Mouse (Mus musculus) heart, postnatal 0 days (tissue): ENCODE measurements around the gene Gsap. TPM values are rescaled to one million over a fixed set of nuclear protein-coding genes. Genes with fewer than 3 reads are reported as not detected.
"Not testable (repeated sequence)": the region's sequence is repeated elsewhere in the genome, so short reads cannot be mapped to it uniquely, and the experiment has no call there.

Source experiments
- ATAC-seq: fragments of 200-750 bp; cut with Nextera tagmentation; 2 replicates; pipeline ENCODE4 v1.8.0; 2017; ENCODE audit warnings: low read depth, moderate number of reproducible peaks, moderate library complexity; ENCODE audit not compliant: insufficient read depth
- DNase-seq: peaks from one replicate; pipeline ENCODE4 v3.0.0-alpha.2; 2016; ENCODE audit warnings: low spot score
- H3K27ac ChIP-seq: fragments of 300-500 bp; sonication (generic); 2 replicates; pipeline ENCODE4 v1.5.1; 2014; ENCODE audit warnings: low read depth, mild to moderate bottlenecking
- H3K27me3 ChIP-seq: fragments of 300-500 bp; sonication (generic); 2 replicates; pipeline ENCODE4 v1.6.1; 2014; ENCODE audit warnings: low read length, mixed read lengths; ENCODE audit not compliant: control insufficient read depth, insufficient read depth
- H3K36me3 ChIP-seq: fragments of 300-500 bp; sonication (generic); replicated peaks from 2 replicates; pipeline ENCODE4 v1.6.1; 2014; ENCODE audit warnings: low read length, mixed read lengths; ENCODE audit not compliant: control insufficient read depth, insufficient read depth
- H3K4me1 ChIP-seq: fragments of 300-500 bp; sonication (generic); 2 replicates; pipeline ENCODE4 v1.6.1; 2014; ENCODE audit warnings: antibody characterized with exemption; ENCODE audit not compliant: control insufficient read depth, insufficient read depth
- H3K4me2 ChIP-seq: fragments of 300-500 bp; sonication (generic); 2 replicates; pipeline ENCODE4 v1.6.1; 2014; ENCODE audit warnings: low read depth, mild to moderate bottlenecking, low read length, moderate library complexity
- H3K4me3 ChIP-seq: fragments of 300-500 bp; sonication (generic); 2 replicates; pipeline ENCODE4 v1.5.1; 2014; ENCODE audit warnings: low read depth, low read length
- H3K9ac ChIP-seq: fragments of 300-500 bp; sonication (generic); replicated peaks from 2 replicates; pipeline ENCODE4 v1.6.1; 2014; ENCODE audit warnings: low read depth, low read length, mixed read lengths
- H3K9me3 ChIP-seq: fragments of 300-500 bp; sonication (generic); replicated peaks from 2 replicates; pipeline ENCODE4 v1.6.1; 2016; ENCODE audit warnings: low read length; ENCODE audit not compliant: control insufficient read depth
- CTCF ChIP-seq: IDR thresholded peaks from 2 replicates; pipeline ENCODE4 v1.5.1; 2016; ENCODE audit warnings: antibody characterized with exemption, control low read depth, low read depth
- EP300 ChIP-seq: IDR thresholded peaks from 2 replicates; pipeline ENCODE4 v1.6.1; 2016; ENCODE audit warnings: antibody characterized with exemption, low read depth
- WGBS: fragments of 180-500 bp; shearing (Covaris S2); extraction: QIAGEN DNeasy Blood & Tissue Kit; methylation state at CpG from one replicate; pipeline ENCODE4 v1.1.7; 2014; 5-methylcytosine and 5-hydroxymethylcytosine counted together
- polyA plus RNA-seq: library from polyadenylated mRNA; unstranded; fragments of >200 nt; fragmentation: Nextera tagmentation; extraction: Ambion mirVana; gene quantifications from 2 replicates; pipeline ENCODE4 v1.2.1, GENCODE M21; 2015
- total RNA-seq: library from RNA; depleted of rRNA; stranded (reverse); fragments of >200 nt; gene quantifications from 2 replicates; pipeline ENCODE4 v1.2.3, GENCODE M21; 2014; ENCODE audit warnings: low replicate concordance

The Gsap gene
- total and polyA plus RNA-seq, 2 experiments from 2014 or later: 1.4 to 2.0 TPM

DNA sequence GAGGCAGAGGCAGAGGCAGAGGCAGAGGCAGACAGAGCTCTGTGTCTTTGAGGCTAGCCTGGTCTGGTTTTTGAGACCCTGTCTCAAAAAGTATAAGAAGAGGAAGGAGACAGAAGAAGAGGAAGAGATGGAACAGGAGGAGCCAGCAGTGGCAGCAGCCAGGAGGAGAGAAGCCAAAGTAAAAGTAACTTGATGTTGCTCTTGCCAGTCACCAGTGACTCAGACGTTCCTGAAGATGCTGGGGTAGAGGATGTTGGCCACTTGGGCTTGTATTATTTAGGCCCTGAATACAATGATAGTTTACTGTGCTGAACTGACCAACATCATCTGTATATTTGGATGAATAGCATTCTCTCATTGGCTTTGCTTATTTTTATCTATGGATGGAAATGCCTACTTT is 142.5 kb downstream of the Gsap start:
- ATAC-seq (no peak), DNase-seq (no peak)
- no peak for TF ChIP-seq EP300
- no peak for TF ChIP-seq CTCF
- no peaks in the 10 kb centered on the region for H3K27me3 ChIP-seq
- H3K9me3 ChIP-seq: no peaks in the 10 kb centered on the region
- no peak overlapping the region for H3K9ac ChIP-seq
- WGBS: 38% methylated on average over 1 of the region's 1 CpGs
- peak overlapping the region; percentile 98 for H3K27ac ChIP-seq
- peaks cover 44% of the 10 kb centered on the region for H3K4me1 ChIP-seq
- H3K4me3 ChIP-seq: no peak overlapping the region
- no peaks in the 10 kb centered on the region for H3K36me3 ChIP-seq
- peak overlapping the region; percentile 46; the same call in 1 of the 2 replicates for H3K4me2 ChIP-seq

GRCm38 (mm10) chr5:21329672-21330665 is 143.9 kb downstream of the Gsap start:
- peak overlapping the region; percentile 46 for H3K4me2 ChIP-seq
- peaks cover 37% of the 10 kb centered on the region for H3K4me1 ChIP-seq
- TF ChIP-seq EP300 (peak; percentile 34; the same call in 1 of the 2 replicates), CTCF (no peak)
- H3K27ac ChIP-seq: peak overlapping the region; percentile 98
- H3K4me3 ChIP-seq: peak overlapping the region; percentile 15; the same call in 1 of the 2 replicates
- no peaks in the 10 kb centered on the region for H3K9me3 ChIP-seq
- DNase-seq (peak; percentile 94), ATAC-seq (peak; percentile 91)
- WGBS: 27% methylated on average over 11 of the region's 11 CpGs
- peak overlapping the region; percentile 22; the same call in 1 of the 2 replicates for H3K9ac ChIP-seq
- H3K27me3 ChIP-seq: no peaks in the 10 kb centered on the region
- H3K36me3 ChIP-seq: no peaks in the 10 kb centered on the region

DNA sequence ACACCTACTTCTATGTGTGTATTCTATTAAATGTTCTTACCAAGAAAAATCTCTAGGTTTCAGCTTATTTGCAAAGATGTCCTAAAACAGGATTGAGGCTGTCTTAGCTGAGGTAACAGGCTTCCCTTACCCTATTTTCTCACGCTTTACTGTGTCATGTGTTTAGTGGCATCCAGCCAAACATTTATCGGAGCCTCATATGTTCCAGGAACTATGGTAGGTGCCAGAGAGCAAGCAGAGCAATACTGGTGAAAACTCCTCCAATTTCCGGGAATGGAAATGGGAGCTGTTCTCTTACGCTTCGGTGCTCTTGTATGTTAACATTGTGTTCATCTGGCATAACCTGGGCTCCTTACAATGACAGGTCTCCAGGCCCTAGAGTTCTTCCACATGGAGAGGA is 145.6 kb downstream of the Gsap start:
- TF ChIP-seq EP300 (peak; percentile 68; the same call in 1 of the 2 replicates), CTCF (no peak)
- no peak overlapping the region for H3K4me2 ChIP-seq
- H3K36me3 ChIP-seq: no peaks in the 10 kb centered on the region
- no peaks in the 10 kb centered on the region for H3K9me3 ChIP-seq
- peaks cover 26% of the 10 kb centered on the region for H3K4me1 ChIP-seq
- DNase-seq (peak; percentile 84), ATAC-seq (peak; percentile 57)
- WGBS: 11% methylated on average over 5 of the region's 5 CpGs
- no peak overlapping the region for H3K9ac ChIP-seq
- H3K27ac ChIP-seq: peak overlapping the region; percentile 98
- H3K27me3 ChIP-seq: no peaks in the 10 kb centered on the region
- no peak overlapping the region for H3K4me3 ChIP-seq

DNA sequence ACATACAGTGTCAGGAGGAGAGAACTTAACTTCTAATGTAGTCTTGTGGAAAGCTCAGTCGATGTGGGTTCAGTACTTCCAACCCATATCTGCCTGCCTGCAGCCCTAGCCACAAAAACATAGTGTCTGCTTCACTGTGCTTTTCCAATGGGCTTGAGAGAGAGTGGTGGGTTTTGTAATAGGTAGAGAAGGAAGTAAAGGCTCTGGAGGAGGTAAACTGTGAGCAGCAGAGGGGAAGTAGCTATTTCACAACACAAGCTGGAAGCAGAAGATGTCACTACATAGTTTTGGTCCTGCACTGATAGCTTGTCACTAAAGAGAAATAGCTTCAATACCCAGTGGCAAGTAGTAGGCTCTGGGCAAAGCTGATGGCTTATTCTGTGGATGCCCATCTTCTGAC is 146.1 kb downstream of the Gsap start:
- no peak overlapping the region for H3K4me3 ChIP-seq
- no peak overlapping the region for H3K4me2 ChIP-seq
- 66% methylated on average over 1 of the region's 1 CpGs for WGBS
- ATAC-seq (no peak), DNase-seq (no peak)
- H3K9me3 ChIP-seq: no peaks in the 10 kb centered on the region
- peaks cover 26% of the 10 kb centered on the region for H3K4me1 ChIP-seq
- no peaks in the 10 kb centered on the region for H3K27me3 ChIP-seq
- H3K9ac ChIP-seq: no peak overlapping the region
- peak overlapping the region; percentile 98 for H3K27ac ChIP-seq
- TF ChIP-seq CTCF: no peak
- no peak for TF ChIP-seq EP300
- no peaks in the 10 kb centered on the region for H3K36me3 ChIP-seq

DNA sequence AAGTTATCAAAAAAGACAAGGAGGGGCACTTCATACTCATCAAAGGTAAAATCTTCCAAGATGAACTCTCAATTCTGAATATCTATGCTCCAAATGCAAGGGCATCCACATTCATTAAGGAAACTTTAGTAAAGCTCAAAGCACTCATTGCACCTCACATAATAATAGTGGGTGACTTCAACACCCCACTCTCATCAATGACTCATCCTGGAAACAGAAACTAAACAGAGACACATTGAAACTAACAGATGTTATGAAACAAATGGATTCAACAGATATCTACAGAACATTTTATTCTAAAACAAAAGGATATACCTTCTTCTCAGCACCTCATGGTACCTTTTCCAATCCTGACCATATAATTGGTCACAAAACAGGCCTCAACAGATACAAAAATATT is 156.2 kb downstream of the Gsap start:
- not testable (repeated sequence) for H3K27me3 ChIP-seq, H3K27ac ChIP-seq, ATAC-seq, H3K4me1 ChIP-seq, DNase-seq, H3K4me3 ChIP-seq, H3K9ac ChIP-seq, H3K36me3 ChIP-seq, H3K4me2 ChIP-seq, H3K9me3 ChIP-seq
